Mouse (Mus musculus) liver, embryonic 14.5 days (tissue): ENCODE results near the gene Sugct. TPM values are rescaled to one million over a fixed set of nuclear protein-coding genes. Genes with fewer than 3 reads are reported as not detected.

Experiments
- ATAC-seq: fragments of 200-750 bp; cut with Nextera tagmentation; 2 replicates; pipeline ENCODE4 v1.8.0; 2017; ENCODE audit warnings: moderate number of reproducible peaks, mild to moderate bottlenecking, moderate library complexity; ENCODE audit not compliant: insufficient read depth
- DNase-seq, 3 experiments: peaks; one replicate each; pipeline ENCODE4 v3.0.0-alpha.2; 2012 to 2013; ENCODE audit warnings: low read depth in 3 of 3, low spot score in 3 of 3
- H3K27ac ChIP-seq: fragments of 300-500 bp; sonication (generic); 2 replicates; pipeline ENCODE4 v1.5.1; 2014; ENCODE audit warnings: moderate library complexity, mild to moderate bottlenecking, control low read depth, inconsistent platforms
- H3K27me3 ChIP-seq: fragments of 300-500 bp; sonication (generic); 2 replicates; pipeline ENCODE4 v1.6.1; 2014; ENCODE audit warnings: mild to moderate bottlenecking, low read length, moderate library complexity; ENCODE audit not compliant: control insufficient read depth, insufficient read depth
- H3K36me3 ChIP-seq: fragments of 300-500 bp; sonication (generic); replicated peaks from 2 replicates; pipeline ENCODE4 v1.6.1; 2014; ENCODE audit warnings: low read depth; ENCODE audit not compliant: control insufficient read depth, insufficient read depth
- H3K4me1 ChIP-seq, 2 experiments: fragments of 200-500 bp in 1 of 2; fragments of 300-500 bp in 1 of 2; sonication (generic) in 1 of 2; replicated peaks; 2 replicates each; pipeline ENCODE4 v1.6.1; 2012 to 2014; ENCODE audit warnings: antibody characterized with exemption in 1 of 2, inconsistent platforms in 1 of 2, low read length in 1 of 2; ENCODE audit not compliant: control insufficient read depth in 2 of 2, insufficient read depth in 2 of 2
- H3K4me2 ChIP-seq: fragments of 300-500 bp; sonication (generic); 2 replicates; pipeline ENCODE4 v1.6.1; 2014; ENCODE audit warnings: low read depth, mild to moderate bottlenecking, control low read depth, moderate library complexity
- H3K4me3 ChIP-seq, 2 experiments: fragments of 200-500 bp in 1 of 2; fragments of 300-500 bp in 1 of 2; sonication (generic) in 1 of 2; 2 replicates each; pipeline ENCODE4 v1.5.1; 2012 to 2014; ENCODE audit warnings: low read depth in 2 of 2, low read length in 2 of 2, mild to moderate bottlenecking in 2 of 2, control low read depth in 1 of 2, inconsistent platforms in 1 of 2, moderate library complexity in 1 of 2; ENCODE audit not compliant: insufficient read depth in 1 of 2
- H3K9ac ChIP-seq: fragments of 300-500 bp; sonication (generic); replicated peaks from 2 replicates; pipeline ENCODE4 v1.6.1; 2014; ENCODE audit warnings: mild to moderate bottlenecking, control low read depth, moderate library complexity
- H3K9me3 ChIP-seq: fragments of 300-500 bp; sonication (generic); 2 replicates; pipeline ENCODE4 v1.6.1; 2016; ENCODE audit warnings: low read length, mixed read lengths; ENCODE audit not compliant: control insufficient read depth
- CTCF ChIP-seq: IDR thresholded peaks from 2 replicates; pipeline ENCODE4 v1.5.1; 2016; ENCODE audit warnings: antibody characterized with exemption, low read depth, control low read depth
- EP300 ChIP-seq: IDR thresholded peaks from 2 replicates; pipeline ENCODE4 v1.6.1; 2016; ENCODE audit warnings: antibody characterized with exemption, low read depth
- WGBS: fragments of 180-500 bp; shearing (Covaris S2); extraction: QIAGEN DNeasy Blood & Tissue Kit; methylation state at CpG from one replicate; pipeline ENCODE4 v1.1.7; 2014; ENCODE audit not compliant: insufficient replicate concordance; 5-methylcytosine and 5-hydroxymethylcytosine counted together
- polyA plus RNA-seq, 2 experiments: library from polyadenylated mRNA; depleted of rRNA in 1 of 2; stranded (reverse) in 1 of 2; unstranded in 1 of 2; fragments of >200 nt; fragmentation: Nextera tagmentation in 1 of 2; extraction: Ambion mirVana in 1 of 2; gene quantifications; 2 replicates each; pipeline versions ENCODE4 v1.2.1 to v1.2.3; 2012 to 2014

The Sugct gene
- polyA plus RNA-seq, 2 experiments: 1.4 to 2.9 TPM

- no peak overlapping the region for H3K27ac ChIP-seq
- no peaks in the 10 kb centered on the region for H3K4me1 ChIP-seq
- H3K36me3 ChIP-seq: no peaks in the 10 kb centered on the region
- H3K4me2 ChIP-seq: no peak overlapping the region
- no peak overlapping the region for H3K4me3 ChIP-seq
- DNase-seq (no peak), ATAC-seq (no peak)
- TF ChIP-seq CTCF (no peak), EP300 (no peak)
- no peaks in the 10 kb centered on the region for H3K9me3 ChIP-seq
- H3K9ac ChIP-seq: no peak overlapping the region
- H3K27me3 ChIP-seq: no peaks in the 10 kb centered on the region
- 49% methylated on average over 1 of the region's 1 CpGs for WGBS
Measured at GRCm38 (mm10) chr13:17606217-17606616, 89.1 kb downstream of the Sugct start.

- no peak for DNase-seq
- WGBS: 11% methylated on average over 3 of the region's 3 CpGs
Measured at GRCm38 (mm10) chr13:17604670-17605069, 90.7 kb downstream of the Sugct start.

GRCm38 (mm10) chr13:17603756-17604155 is 91.6 kb downstream of the Sugct start:
- no peaks in the 10 kb centered on the region for H3K27me3 ChIP-seq
- H3K4me3 ChIP-seq: no peak overlapping the region
- no peaks in the 10 kb centered on the region for H3K36me3 ChIP-seq
- no peak for ATAC-seq
- H3K4me1 ChIP-seq: no peaks in the 10 kb centered on the region
- no peak overlapping the region for H3K27ac ChIP-seq
- 55% methylated on average over 5 of the region's 5 CpGs for WGBS
- H3K4me2 ChIP-seq: no peak overlapping the region
- TF ChIP-seq EP300 (no peak), CTCF (no peak)
- no peak overlapping the region for H3K9ac ChIP-seq
- DNase-seq: no peak
- H3K9me3 ChIP-seq: no peaks in the 10 kb centered on the region

More at GRCm38 (mm10) chr13:17604670-17605069, 90.7 kb downstream of the Sugct start:
- Histone ChIP-seq H3K9ac (no peak overlapping the region), H3K36me3 (no peaks in the 10 kb centered on the region), H3K4me3 (no peak overlapping the region), H3K9me3 (no peaks in the 10 kb centered on the region), H3K4me2 (no peak overlapping the region), H3K4me1 (no peaks in the 10 kb centered on the region), H3K27ac (no peak overlapping the region), H3K27me3 (no peaks in the 10 kb centered on the region)
- no peak for TF ChIP-seq CTCF
- TF ChIP-seq EP300: no peak
- ATAC-seq: no peak

DNA sequence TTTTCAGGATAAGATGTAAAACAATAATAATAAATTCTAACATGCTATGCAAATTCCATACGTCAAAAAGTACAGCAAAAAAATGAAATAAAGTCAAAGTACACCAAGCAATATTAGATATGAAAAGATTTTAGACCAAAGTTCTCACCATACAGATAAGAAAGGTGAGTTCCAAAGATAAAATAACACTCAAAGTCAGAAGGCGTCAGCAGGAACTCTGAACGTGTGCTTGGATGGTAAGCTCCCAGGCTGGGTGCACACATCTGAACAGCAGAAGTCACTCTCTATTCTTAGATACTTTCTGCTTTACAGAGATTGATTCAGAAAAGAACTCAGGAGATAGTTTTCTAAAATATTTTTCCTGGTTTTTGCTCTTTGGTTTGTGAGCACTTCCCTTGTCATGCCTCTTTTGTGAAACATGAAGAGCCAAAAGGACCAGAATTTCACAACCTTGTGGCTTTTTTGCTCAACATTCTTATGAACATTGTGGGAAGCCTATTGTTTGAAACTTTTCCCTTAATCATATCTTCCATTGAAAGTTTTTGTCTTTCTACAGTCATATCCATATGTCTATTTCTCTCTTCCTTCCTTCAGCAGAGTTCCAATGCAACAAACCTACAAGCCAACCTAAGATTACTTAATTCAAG is 110.0 kb downstream of the Sugct start:
- H3K27me3 ChIP-seq: no peaks in the 10 kb centered on the region
- H3K36me3 ChIP-seq: no peaks in the 10 kb centered on the region
- ATAC-seq (no peak), DNase-seq (no peak)
- H3K9ac ChIP-seq: no peak overlapping the region
- no peaks in the 10 kb centered on the region for H3K9me3 ChIP-seq
- H3K4me1 ChIP-seq: no peaks in the 10 kb centered on the region
- no peak overlapping the region for H3K27ac ChIP-seq
- no peak overlapping the region for H3K4me3 ChIP-seq
- no peak overlapping the region for H3K4me2 ChIP-seq
- TF ChIP-seq CTCF: no peak
- WGBS: 17% methylated on average over 3 of the region's 3 CpGs

- no peaks in the 10 kb centered on the region for H3K4me1 ChIP-seq
- DNase-seq: no peak
- no peak overlapping the region for H3K9ac ChIP-seq
- H3K27me3 ChIP-seq: no peaks in the 10 kb centered on the region
- TF ChIP-seq EP300 (no peak), CTCF (peak; percentile 53)
- no peaks in the 10 kb centered on the region for H3K36me3 ChIP-seq
- no peak overlapping the region for H3K4me3 ChIP-seq
- no peak overlapping the region for H3K27ac ChIP-seq
- ATAC-seq: no peak
- H3K9me3 ChIP-seq: no peaks in the 10 kb centered on the region
- no peak overlapping the region for H3K4me2 ChIP-seq
Measured at GRCm38 (mm10) chr13:17584804-17585203, 110.5 kb downstream of the Sugct start.
